Mouse (Mus musculus): ENCODE results near the gene Gcnt4. TPM values are rescaled to one million over a fixed set of nuclear protein-coding genes. Genes with fewer than 3 reads are reported as not detected.

Gene Gcnt4
- polyA plus RNA-seq, 1 experiment from 2014 or later = 0.23 TPM

DNA sequence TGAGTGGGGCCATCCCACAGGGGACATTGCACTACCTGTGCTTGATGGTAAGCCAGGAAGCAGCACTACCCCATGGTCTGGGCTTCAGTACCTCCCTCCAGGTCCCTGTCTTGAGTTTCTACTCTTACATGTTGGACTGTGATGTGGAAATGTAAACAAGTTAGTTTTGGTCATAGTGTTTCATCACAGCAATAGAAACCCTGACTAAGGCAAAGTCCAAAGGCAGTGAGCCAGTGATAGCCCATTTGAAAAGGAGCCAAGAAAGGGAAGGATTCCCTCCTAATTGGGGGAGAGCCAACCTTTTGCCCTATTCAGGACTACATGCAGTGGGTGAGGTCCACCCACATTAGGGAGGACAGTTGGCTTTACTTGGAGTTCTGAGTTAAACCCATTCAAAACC, 56.1 kb downstream of the Gcnt4 start:
- H3K27me3 ChIP-seq = no peaks in the 10 kb centered on the region
- no peak overlapping the region for H3K4me2 ChIP-seq (replicated peaks)
- no peak for ATAC-seq (ENCODE audit: insufficient number of reproducible peaks, insufficient read depth, low FRiP score, low TSS enrichment)
- H3K4me1 ChIP-seq = peaks cover 6% of the 10 kb centered on the region; the same call in 1 of the 2 replicates
- no peak overlapping the region for H3K4me3 ChIP-seq
- H3K9me3 ChIP-seq = no peaks in the 10 kb centered on the region
- no peak overlapping the region for H3K27ac ChIP-seq
- no peak overlapping the region for H3K9ac ChIP-seq
- H3K36me3 ChIP-seq = no peaks in the 10 kb centered on the region

DNA sequence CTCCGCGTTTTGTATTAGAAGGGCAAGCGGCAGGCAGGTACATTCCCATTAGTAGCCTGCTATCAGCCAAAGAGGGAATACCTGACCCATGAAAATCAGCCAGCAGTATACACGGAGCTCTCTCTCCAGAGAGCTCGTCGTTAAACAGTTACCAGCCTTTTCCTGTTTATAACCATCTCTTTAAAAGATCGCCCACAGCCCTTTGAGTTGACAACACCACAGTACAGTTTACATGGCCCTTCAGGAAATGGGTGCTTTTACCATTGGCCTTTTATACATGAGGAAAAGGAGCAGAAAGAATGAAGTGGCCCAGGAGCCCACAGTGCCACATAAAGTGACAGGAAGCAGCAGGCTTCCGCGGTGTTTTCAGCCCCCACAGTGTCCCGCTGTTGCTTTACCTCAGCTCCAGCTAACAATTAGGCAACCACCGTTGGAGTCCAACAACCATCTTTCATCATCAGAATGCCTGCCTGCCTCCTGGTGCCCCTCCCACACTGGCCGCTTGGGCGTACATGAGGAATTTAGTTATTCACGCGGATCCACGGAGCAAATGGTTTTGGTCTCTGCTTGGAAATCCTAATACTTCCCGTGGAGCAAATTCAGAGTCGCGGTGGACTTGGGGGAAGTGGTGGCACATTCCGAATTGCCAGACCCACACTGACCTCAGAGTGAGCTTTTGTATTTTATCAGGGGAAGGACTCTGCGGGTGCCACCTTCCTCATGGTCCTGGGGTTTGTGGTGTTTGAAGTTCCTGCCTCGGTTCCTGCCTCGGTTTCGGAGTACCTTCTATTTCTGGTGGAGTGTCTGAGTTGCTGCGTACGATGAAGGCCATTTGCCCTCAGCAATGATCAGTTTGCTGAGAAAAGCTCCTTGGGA, 59.0 kb downstream of the Gcnt4 start:
- 62% methylated on average over 26 of the region's 26 CpGs for WGBS
- Histone ChIP-seq H3K4me1 (peaks cover 6% of the 10 kb centered on the region; the same call in 1 of the 2 replicates), H3K9ac (no peak overlapping the region), H3K27ac (no peak overlapping the region), H3K36me3 (no peaks in the 10 kb centered on the region), H3K9me3 (no peaks in the 10 kb centered on the region), H3K27me3 (no peaks in the 10 kb centered on the region), H3K4me3 (no peak overlapping the region), H3K4me2 (replicated peaks) (no peak overlapping the region; the same call in 1 of the 2 replicates)
- ATAC-seq (ENCODE audit: insufficient number of reproducible peaks, insufficient read depth, low FRiP score, low TSS enrichment) = no peak

DNA sequence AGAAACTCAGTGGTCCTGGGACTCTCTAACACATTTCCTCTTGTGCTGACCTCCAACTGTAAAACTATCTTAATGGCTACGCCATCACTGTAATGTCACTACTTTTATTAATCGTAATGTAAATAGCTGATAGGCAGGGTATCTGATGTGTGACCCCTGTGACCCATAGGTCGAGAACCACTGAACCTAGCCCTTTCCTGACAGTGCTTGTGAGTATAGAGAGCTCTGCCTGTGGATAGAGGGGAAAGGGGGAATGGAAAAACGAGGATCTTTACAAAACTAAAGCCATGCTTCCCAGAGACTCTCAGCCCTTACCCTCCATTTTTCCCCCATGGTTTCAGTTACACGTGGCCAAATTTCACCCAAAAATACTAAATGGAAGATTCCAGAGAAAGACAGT, 60.2 kb downstream of the Gcnt4 start:
- H3K4me1 ChIP-seq = peaks cover 6% of the 10 kb centered on the region; the same call in 1 of the 2 replicates
- no peak for ATAC-seq (ENCODE audit: insufficient number of reproducible peaks, insufficient read depth, low FRiP score, low TSS enrichment)
- WGBS = 72% methylated on average over 5 of the region's 5 CpGs
- no peak overlapping the region for H3K4me3 ChIP-seq
- H3K36me3 ChIP-seq = no peaks in the 10 kb centered on the region
- H3K27me3 ChIP-seq = no peaks in the 10 kb centered on the region
- H3K27ac ChIP-seq = no peak overlapping the region
- H3K9me3 ChIP-seq = no peaks in the 10 kb centered on the region
- H3K9ac ChIP-seq = no peak overlapping the region
- no peak overlapping the region for H3K4me2 ChIP-seq (replicated peaks)

DNA sequence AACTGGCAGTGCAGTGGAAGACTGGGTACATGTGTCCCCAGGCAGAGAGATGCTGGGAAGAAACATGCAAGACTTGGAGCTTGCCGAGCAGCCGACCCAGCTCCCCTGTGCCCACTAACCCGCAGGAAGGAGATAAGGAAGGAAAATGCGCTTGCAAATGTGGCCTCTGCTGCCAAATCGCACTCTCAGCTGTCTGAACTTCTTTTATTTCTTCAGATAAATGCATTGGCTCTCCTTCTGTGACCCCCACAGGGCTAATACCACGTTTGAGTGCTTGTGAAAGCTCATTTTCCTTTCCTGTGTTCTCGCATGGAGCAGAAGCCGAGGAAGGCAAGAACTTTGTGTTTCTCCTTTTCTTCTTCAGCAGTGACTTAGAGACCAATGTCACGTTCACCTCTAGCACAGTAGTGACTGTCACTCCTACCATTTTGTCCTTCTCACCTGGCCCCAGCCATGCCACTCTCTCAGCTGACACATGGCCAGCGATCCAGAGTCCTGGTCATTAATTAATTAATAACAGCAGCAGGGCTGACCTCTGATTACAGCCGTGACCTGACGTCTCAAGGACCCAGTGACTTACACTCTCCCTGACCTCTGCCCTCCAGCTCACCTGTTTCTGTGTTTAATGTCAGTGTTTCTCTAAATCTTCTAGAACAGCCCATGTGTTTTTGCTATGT, 61.2 kb downstream of the Gcnt4 start:
- no peak overlapping the region for H3K27ac ChIP-seq
- H3K4me2 ChIP-seq (replicated peaks) = no peak overlapping the region
- no peak overlapping the region for H3K4me3 ChIP-seq
- H3K36me3 ChIP-seq = no peaks in the 10 kb centered on the region
- ATAC-seq (ENCODE audit: insufficient number of reproducible peaks, insufficient read depth, low FRiP score, low TSS enrichment) = no peak
- WGBS = 60% methylated on average over 12 of the region's 12 CpGs
- H3K9me3 ChIP-seq = no peaks in the 10 kb centered on the region
- peaks cover 6% of the 10 kb centered on the region; the same call in 1 of the 2 replicates for H3K4me1 ChIP-seq
- H3K27me3 ChIP-seq = no peaks in the 10 kb centered on the region
- H3K9ac ChIP-seq = no peak overlapping the region

DNA sequence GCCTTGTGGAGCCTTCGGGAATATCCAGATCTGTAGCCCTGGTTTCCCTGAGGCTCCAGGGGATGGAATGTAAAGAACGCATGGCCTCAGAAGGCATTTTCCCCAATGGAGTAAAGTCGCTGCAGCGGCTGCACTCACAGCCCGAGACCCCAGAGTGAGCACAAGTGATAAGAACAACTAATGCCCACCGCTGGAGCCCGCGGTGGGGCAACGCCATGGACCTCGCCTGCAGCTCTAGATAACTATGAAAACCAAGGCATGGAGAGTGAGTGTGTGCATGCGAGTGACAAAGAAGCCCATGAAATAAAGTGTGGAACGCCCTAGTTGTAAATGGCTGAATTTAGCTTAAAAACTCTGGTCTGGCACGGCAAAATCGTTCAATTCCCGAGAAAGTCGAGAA, 64.6 kb downstream of the Gcnt4 start:
- Histone ChIP-seq H3K9ac (no peak overlapping the region), H3K4me1 (peaks cover under 1% of the 10 kb centered on the region; the same call in 1 of the 2 replicates), H3K36me3 (no peaks in the 10 kb centered on the region), H3K27me3 (no peaks in the 10 kb centered on the region), H3K9me3 (no peaks in the 10 kb centered on the region), H3K4me3 (no peak overlapping the region), H3K4me2 (replicated peaks) (no peak overlapping the region), H3K27ac (no peak overlapping the region)
- no peak for ATAC-seq (ENCODE audit: insufficient number of reproducible peaks, insufficient read depth, low FRiP score, low TSS enrichment)
- 90% methylated on average over 16 of the region's 16 CpGs for WGBS

DNA sequence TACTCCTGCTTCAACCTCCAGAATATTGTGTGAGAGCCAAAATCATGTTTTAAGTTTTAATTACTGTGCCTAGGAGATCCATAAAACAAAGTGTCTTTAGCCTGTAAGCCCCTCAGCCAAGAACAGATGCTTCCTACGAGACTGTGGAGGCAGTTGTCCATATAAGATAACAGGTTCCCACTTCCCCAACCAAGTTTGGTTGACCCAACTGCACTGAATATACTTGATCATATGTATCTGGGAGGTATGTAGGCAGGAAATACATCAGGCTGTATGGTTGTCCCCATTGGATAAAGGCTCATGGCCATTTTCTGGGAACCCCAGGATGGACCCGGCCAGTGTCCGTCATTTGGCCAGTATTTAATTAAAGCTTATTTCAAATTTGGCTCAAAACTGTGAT, 65.6 kb downstream of the Gcnt4 start:
- H3K4me1 ChIP-seq = no peaks in the 10 kb centered on the region
- ATAC-seq (ENCODE audit: insufficient number of reproducible peaks, insufficient read depth, low FRiP score, low TSS enrichment) = no peak
- H3K4me2 ChIP-seq (replicated peaks) = no peak overlapping the region
- H3K27ac ChIP-seq = no peak overlapping the region
- H3K4me3 ChIP-seq = no peak overlapping the region
- WGBS = 90% methylated on average over 3 of the region's 3 CpGs
- no peak overlapping the region for H3K9ac ChIP-seq
- no peaks in the 10 kb centered on the region for H3K27me3 ChIP-seq
- no peaks in the 10 kb centered on the region for H3K36me3 ChIP-seq
- H3K9me3 ChIP-seq = no peaks in the 10 kb centered on the region

DNA sequence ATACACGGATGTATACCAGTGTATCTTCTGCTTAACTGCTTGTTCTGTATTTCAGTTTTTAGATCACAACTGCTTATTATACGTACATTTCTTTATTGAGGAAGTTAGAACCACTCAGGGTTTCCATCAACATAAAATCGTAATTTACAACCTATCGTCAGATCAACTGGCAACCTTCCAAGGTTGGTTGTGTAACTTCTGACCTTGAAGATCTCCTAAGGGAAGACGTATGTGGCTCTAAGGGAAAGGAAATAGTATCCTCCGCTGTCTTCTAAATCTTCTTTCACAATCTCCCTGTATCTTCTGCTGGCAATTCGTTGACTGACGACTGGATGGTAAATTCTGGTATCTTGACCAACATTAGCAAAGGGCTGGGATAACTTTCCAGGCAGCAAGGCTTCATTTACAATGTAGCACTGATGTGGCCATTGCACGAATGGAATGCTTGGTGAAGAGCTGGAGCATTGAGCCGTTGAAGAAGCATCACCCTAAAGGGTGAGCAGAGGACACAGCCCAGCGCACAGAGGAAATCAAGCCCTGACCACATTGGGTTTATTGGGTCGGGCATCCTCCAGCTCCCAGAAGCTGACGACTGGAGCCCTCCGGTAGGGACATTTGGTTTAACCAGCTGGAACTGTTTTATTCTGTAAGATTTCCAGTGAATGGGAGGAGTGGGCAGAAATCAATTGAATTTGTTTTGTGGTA, 66.2 kb downstream of the Gcnt4 start:
- no peak for ATAC-seq (ENCODE audit: insufficient number of reproducible peaks, insufficient read depth, low FRiP score, low TSS enrichment)
- 75% methylated on average over 14 of the region's 14 CpGs for WGBS
- Histone ChIP-seq H3K4me2 (replicated peaks) (no peak overlapping the region), H3K4me1 (no peaks in the 10 kb centered on the region), H3K9ac (no peak overlapping the region), H3K36me3 (no peaks in the 10 kb centered on the region), H3K4me3 (no peak overlapping the region), H3K27ac (no peak overlapping the region), H3K27me3 (no peaks in the 10 kb centered on the region), H3K9me3 (no peaks in the 10 kb centered on the region)

DNA sequence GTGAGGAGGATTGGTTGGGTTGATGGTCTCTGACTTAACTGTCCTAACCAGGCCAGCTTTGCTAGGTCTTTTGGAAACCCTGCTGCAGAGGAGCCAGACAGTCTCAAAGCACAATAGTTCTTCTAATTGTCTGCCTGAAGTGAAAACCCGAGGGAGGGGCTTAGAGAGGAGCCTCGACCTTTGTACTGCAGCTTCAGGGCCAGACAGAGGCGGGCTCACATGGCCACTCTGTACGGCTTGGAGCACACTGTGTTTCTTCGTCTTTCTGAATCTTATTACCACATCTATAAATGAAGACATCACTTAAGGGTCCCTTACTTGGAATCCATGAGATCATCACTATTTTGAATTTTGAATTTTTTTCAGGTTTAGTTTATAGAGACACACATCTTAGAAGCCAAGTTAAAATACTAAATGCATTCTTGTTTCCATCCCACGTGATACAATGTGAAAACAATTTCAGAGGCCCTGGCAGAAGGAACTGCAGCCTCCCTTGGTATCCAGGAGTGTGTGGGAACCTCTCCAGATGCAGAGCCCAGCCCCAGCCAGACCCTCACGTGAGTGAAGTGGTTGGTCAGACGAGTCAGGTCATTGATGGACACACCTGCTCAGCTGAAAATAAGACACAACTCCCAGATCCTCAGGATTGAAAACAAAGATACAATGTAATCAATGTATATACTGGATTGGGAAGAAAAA, 69.0 kb downstream of the Gcnt4 start:
- ATAC-seq (ENCODE audit: insufficient number of reproducible peaks, insufficient read depth, low FRiP score, low TSS enrichment) = no peak
- H3K36me3 ChIP-seq = no peaks in the 10 kb centered on the region
- no peaks in the 10 kb centered on the region for H3K27me3 ChIP-seq
- WGBS = 38% methylated on average over 8 of the region's 8 CpGs
- H3K9me3 ChIP-seq = no peaks in the 10 kb centered on the region
- H3K9ac ChIP-seq = no peak overlapping the region
- H3K27ac ChIP-seq = no peak overlapping the region
- H3K4me1 ChIP-seq = no peaks in the 10 kb centered on the region
- no peak overlapping the region for H3K4me3 ChIP-seq
- H3K4me2 ChIP-seq (replicated peaks) = no peak overlapping the region

DNA sequence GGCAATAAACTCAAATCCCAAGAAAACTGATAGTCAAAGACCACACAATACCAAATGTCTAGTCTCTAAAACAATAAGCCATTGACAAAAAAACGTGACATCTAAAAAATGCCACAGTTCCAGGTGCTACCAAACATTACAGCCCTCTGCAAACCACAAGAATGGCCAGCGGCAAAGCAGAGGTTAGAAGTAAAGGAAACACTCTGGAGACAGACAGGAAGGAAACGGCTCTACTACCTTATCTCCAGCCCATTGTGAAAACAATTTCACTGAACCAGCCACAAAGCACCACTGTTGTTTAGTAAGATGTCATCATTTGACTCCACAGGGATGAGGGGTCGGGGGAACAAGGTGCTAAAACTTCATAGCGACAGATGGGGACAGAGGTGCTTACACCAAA, 70.8 kb downstream of the Gcnt4 start:
- Histone ChIP-seq H3K27ac (no peak overlapping the region), H3K9ac (no peak overlapping the region), H3K9me3 (no peaks in the 10 kb centered on the region), H3K4me2 (replicated peaks) (no peak overlapping the region), H3K27me3 (no peaks in the 10 kb centered on the region), H3K4me1 (no peaks in the 10 kb centered on the region), H3K36me3 (no peaks in the 10 kb centered on the region), H3K4me3 (no peak overlapping the region)
- 62% methylated on average over 5 of the region's 5 CpGs for WGBS
- ATAC-seq (ENCODE audit: insufficient number of reproducible peaks, insufficient read depth, low FRiP score, low TSS enrichment) = no peak

DNA sequence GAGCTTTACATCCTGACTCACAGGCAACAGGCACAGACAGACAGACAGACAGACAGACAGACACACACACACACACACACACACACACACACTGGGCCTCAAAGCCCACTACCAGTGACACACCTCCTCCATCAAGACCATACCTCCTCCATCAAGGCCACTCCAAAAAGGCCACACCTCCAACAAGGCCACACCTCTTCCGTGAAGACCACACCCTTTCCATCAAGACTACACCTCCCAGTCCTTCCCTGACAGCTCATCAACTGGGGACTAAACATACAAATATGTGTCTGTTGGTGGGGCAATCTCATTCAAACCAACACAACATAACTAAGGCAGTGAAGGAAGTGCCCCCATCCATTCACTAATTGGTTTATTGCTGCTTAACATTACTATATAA, 72.6 kb downstream of the Gcnt4 start:
- no peaks in the 10 kb centered on the region for H3K36me3 ChIP-seq
- H3K27ac ChIP-seq = no peak overlapping the region
- no peaks in the 10 kb centered on the region for H3K4me1 ChIP-seq
- H3K9me3 ChIP-seq = no peaks in the 10 kb centered on the region
- no peak overlapping the region for H3K9ac ChIP-seq
- no peak for ATAC-seq (ENCODE audit: insufficient number of reproducible peaks, insufficient read depth, low FRiP score, low TSS enrichment)
- no peak overlapping the region for H3K4me2 ChIP-seq (replicated peaks)
- no peak overlapping the region for H3K4me3 ChIP-seq
- 80% methylated on average over 1 of the region's 1 CpGs for WGBS
- no peaks in the 10 kb centered on the region for H3K27me3 ChIP-seq
